Mouse (Mus musculus) megakaryocyte, embryonic 14.5 days (primary cell): ENCODE data around the gene Fam208b.

Source experiments
- FLI1 ChIP-seq: IDR thresholded peaks from 2 replicates; pipeline ENCODE4 v1.6.1; 2012; ENCODE audit warnings: low read length, inconsistent platforms, mixed read lengths
- GATA1 ChIP-seq: IDR thresholded peaks from 3 replicates; pipeline ENCODE4 v1.6.1; 2012; ENCODE audit warnings: mixed read lengths, low read length, inconsistent platforms, borderline replicate concordance

DNA sequence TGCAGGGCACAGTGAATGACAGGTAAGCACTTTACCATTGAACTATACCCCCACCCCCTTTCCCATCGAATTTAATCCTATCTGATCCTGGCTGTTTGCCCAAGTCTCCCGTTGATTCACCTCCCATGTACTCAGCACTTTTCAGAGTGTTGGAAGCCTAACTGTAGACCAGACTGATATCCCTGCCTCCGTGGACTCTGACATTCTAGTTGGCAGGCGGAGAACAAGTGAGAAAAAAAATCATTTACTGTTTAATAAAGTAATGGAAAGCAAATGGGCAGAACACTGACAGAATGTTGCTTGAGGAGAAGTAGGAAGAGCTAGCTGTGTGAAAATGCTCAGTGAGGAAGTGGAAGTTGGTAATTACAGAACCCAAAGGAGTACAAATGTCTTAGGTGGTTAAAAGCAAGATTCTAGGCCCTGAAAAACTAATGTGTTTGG, 85.3 kb downstream of the Fam208b start:
- TF ChIP-seq GATA1, result no peak
- TF ChIP-seq FLI1, result no peak
